ENCODE assay signal across 8 mouse cellular contexts in genomic region chr13:49216808-49217561, GRCm38 (mm10). TPM values are rescaled to one million over a fixed set of nuclear protein-coding genes. Genes with fewer than 3 reads are reported as not detected.
DNase-seq lines count a peak whose midpoint lies in the region; ATAC-seq and TF ChIP-seq lines count a peak whose summit lies in the region.

No protein-coding gene starts in this region.

- peaks cover 20% of the 10 kb centered on the region for H3K4me1 ChIP-seq in erythroblast, embryonic 14.5 days (ENCODE audit: control insufficient read depth)
- H3K4me1 ChIP-seq in kidney, embryonic 16.5 days (ENCODE audit: insufficient read depth, low read length): peaks cover 22% of the 10 kb centered on the region
- H3K4me1 ChIP-seq in kidney, adult 2 months (ENCODE audit: control insufficient read depth, insufficient read depth, low read length): peaks cover 12% of the 10 kb centered on the region; the same call in 1 of the 2 replicates

- H3K9me3 ChIP-seq in erythroblast, embryonic 14.5 days (ENCODE audit: control insufficient read depth, low read length): no peaks in the 10 kb centered on the region
- no peaks in the 10 kb centered on the region for H3K9me3 ChIP-seq in kidney, embryonic 16.5 days (ENCODE audit: low read length)

- H3K4me2 ChIP-seq in kidney, embryonic 16.5 days (replicated peaks; ENCODE audit: low read depth, low read length): peak overlapping the region; percentile 57

- peaks cover 36% of the 10 kb centered on the region for H3K79me2 ChIP-seq in macrophage (ENCODE audit: inconsistent target)

- WGBS in kidney, embryonic 16.5 days: 59% methylated on average over 9 of the region's 9 CpGs
- 87% methylated on average over 9 of the region's 9 CpGs for WGBS in kidney, adult 2 months
- WGBS in macrophage (ENCODE audit: missing documents): 95% methylated on average over 9 of the region's 9 CpGs

- 0 out of 2 replicates have a peak overlapping the region, but pooled peaks have one; percentile 36 for H3K9ac ChIP-seq in kidney, embryonic 16.5 days (replicated peaks; ENCODE audit: low read length)

- ATAC-seq in erythroblast, adult 5-6 weeks (replicated peaks; ENCODE audit: low FRiP score, poor library complexity, severe bottlenecking): no peak
- ATAC-seq in kidney, embryonic 16.5 days (ENCODE audit: low FRiP score, low TSS enrichment): no peak

- H3K27me3 ChIP-seq in erythroblast, embryonic 14.5 days (ENCODE audit: control insufficient read depth): peaks cover 23% of the 10 kb centered on the region
- no peaks in the 10 kb centered on the region for H3K27me3 ChIP-seq in kidney, embryonic 16.5 days (ENCODE audit: insufficient read depth, low read length)
- no peaks in the 10 kb centered on the region for H3K27me3 ChIP-seq in kidney, adult 2 months (replicated peaks; ENCODE audit: control insufficient read depth, insufficient read depth, low read length)

- H3K4me3 ChIP-seq in erythroblast, embryonic 14.5 days (replicated peaks): peak overlapping the region; percentile 68
- H3K4me3 ChIP-seq in kidney, embryonic 16.5 days (ENCODE audit: low read length): no peak overlapping the region
- no peak overlapping the region for H3K4me3 ChIP-seq in kidney, adult 2 months (ENCODE audit: insufficient read depth, low read depth, low read length)
- no peak overlapping the region for H3K4me3 ChIP-seq in macrophage (ENCODE audit: inconsistent target)

- H3K36me3 ChIP-seq in erythroblast, embryonic 14.5 days (ENCODE audit: control insufficient read depth): no peaks in the 10 kb centered on the region
- H3K36me3 ChIP-seq in kidney, embryonic 16.5 days (ENCODE audit: insufficient read depth, low read length): no peaks in the 10 kb centered on the region
- H3K36me3 ChIP-seq in kidney, adult 2 months (ENCODE audit: control insufficient read depth, insufficient read depth, low read length): no peaks in the 10 kb centered on the region
- H3K36me3 ChIP-seq in macrophage (ENCODE audit: inconsistent target): no peaks in the 10 kb centered on the region

- no peak for DNase-seq in kidney, adult 2 months
- DNase-seq in embryo, embryonic 9.5 days (ENCODE audit: extremely low spot score): peak; percentile 28
- no peak for DNase-seq in urinary bladder, postnatal 14 days (ENCODE audit: low spot score)
- no peak for DNase-seq in thymus, postnatal 0 days (ENCODE audit: low spot score)

- TF ChIP-seq POLR2A in kidney, adult 2 months (IDR thresholded peaks at IDR 0.05; ENCODE audit: low read depth, low read length): no peak

- no peak for TF ChIP-seq CTCF in kidney, adult 2 months (conservative IDR thresholded peaks at IDR 0.05; ENCODE audit: insufficient read depth, insufficient read length, low read depth, low read length)

- H3K27ac ChIP-seq in kidney, embryonic 16.5 days (ENCODE audit: low read length): no peak overlapping the region; the same call in 1 of the 2 replicates
- H3K27ac ChIP-seq in kidney, adult 2 months (ENCODE audit: insufficient read depth, low read depth, low read length): no peak overlapping the region
- peak overlapping the region; percentile 84; the same call in 1 of the 2 replicates for H3K27ac ChIP-seq in macrophage

RNA-seq across cellular contexts. Expression of gene Card19, which starts 1.1 kb away (rescaled TPM):
- polyA plus RNA-seq in erythroblast, embryonic 14.5 days (2012): 0.32 and 0.67 TPM in 2 replicates
- total RNA-seq in erythroblast, adult 5-6 weeks (2015; ENCODE audit: low replicate concordance): 13.1 and 22.8 TPM in 2 replicates
- 8.2 and 8.9 TPM in 2 replicates for total RNA-seq in erythroblast, adult 5-6 weeks (2017; ENCODE audit: low replicate concordance)
- 50.0 and 52.6 TPM in 2 replicates for polyA plus RNA-seq in kidney, embryonic 16.5 days (2015; fragmentation: Nextera tagmentation; extraction: Ambion mirVana)
- 108 and 124 TPM in 2 replicates for polyA plus RNA-seq in kidney, adult 2 months (2012; rRNA removed)
- total RNA-seq in macrophage (2018; cell fraction: chromatin; rRNA removed): 100 to 1,000 TPM in 16 of 26 experiments, 10 to 100 TPM in 10; 39.0 to 263 (median 106) TPM
- total RNA-seq in macrophage (2018; cell fraction: cytosol; rRNA removed): 100 to 1,000 TPM in 24 of 26 experiments, 10 to 100 TPM in 2; 89.0 to 237 (median 139) TPM
- 100 to 1,000 TPM in 13 of 26 experiments, 10 to 100 TPM in 13; 48.7 to 301 (median 97.5) TPM for total RNA-seq in macrophage (2018; cell fraction: nucleus; rRNA removed)
- 133 to 174 TPM (median 144 TPM) in 3 replicates for polyA plus RNA-seq in macrophage (2018)
- 44.8 and 45.7 TPM in 2 replicates for polyA plus RNA-seq in thymus, postnatal 0 days (2015; fragmentation: Nextera tagmentation; extraction: Ambion mirVana)

RNA-seq across cellular contexts. Expression of gene Ninj1, which starts 29.7 kb away (rescaled TPM):
- polyA plus RNA-seq in erythroblast, embryonic 14.5 days (2012): 1.8 and 1.9 TPM in 2 replicates
- total RNA-seq in erythroblast, adult 5-6 weeks (2015; ENCODE audit: low replicate concordance): 18.3 and 22.2 TPM in 2 replicates
- 6.4 and 13.3 TPM in 2 replicates for total RNA-seq in erythroblast, adult 5-6 weeks (2017; ENCODE audit: low replicate concordance)
- polyA plus RNA-seq in kidney, embryonic 16.5 days (2015; fragmentation: Nextera tagmentation; extraction: Ambion mirVana): 76.1 and 77.1 TPM in 2 replicates
- polyA plus RNA-seq in kidney, adult 2 months (2012; rRNA removed): 735 and 1,000 TPM in 2 replicates
- 100 to 1,000 TPM in 15 of 26 experiments, 10 to 100 TPM in 11; 30.0 to 203 (median 120) TPM for total RNA-seq in macrophage (2018; cell fraction: chromatin; rRNA removed)
- total RNA-seq in macrophage (2018; cell fraction: cytosol; rRNA removed): 100 to 1,000 TPM; 384 to 615 (median 485) TPM
- 100 to 1,000 TPM in 25 of 26 experiments, 10 to 100 TPM in 1; 70.1 to 330 (median 238) TPM for total RNA-seq in macrophage (2018; cell fraction: nucleus; rRNA removed)
- 275 to 508 TPM (median 332 TPM) in 3 replicates for polyA plus RNA-seq in macrophage (2018)
- 29.5 and 32.8 TPM in 2 replicates for polyA plus RNA-seq in thymus, postnatal 0 days (2015; fragmentation: Nextera tagmentation; extraction: Ambion mirVana)

RNA-seq across cellular contexts. Expression of gene Susd3, which starts 31.5 kb away (rescaled TPM):
- polyA plus RNA-seq in erythroblast, embryonic 14.5 days (2012): 0.05 and 0.08 TPM in 2 replicates
- total RNA-seq in erythroblast, adult 5-6 weeks (2015; ENCODE audit: low replicate concordance): 1.5 and 2.5 TPM in 2 replicates
- 1.1 and 5.2 TPM in 2 replicates for total RNA-seq in erythroblast, adult 5-6 weeks (2017; ENCODE audit: low replicate concordance)
- polyA plus RNA-seq in kidney, embryonic 16.5 days (2015; fragmentation: Nextera tagmentation; extraction: Ambion mirVana): 31.2 and 34.5 TPM in 2 replicates
- polyA plus RNA-seq in kidney, adult 2 months (2012; rRNA removed): 50.1 and 62.3 TPM in 2 replicates
- 10 to 100 TPM in 13 of 26 experiments, 1 to 10 TPM in 13; 1.5 to 48.4 (median 10.7) TPM for total RNA-seq in macrophage (2018; cell fraction: chromatin; rRNA removed)
- 10 to 100 TPM; 10.5 to 38.8 (median 20.5) TPM for total RNA-seq in macrophage (2018; cell fraction: cytosol; rRNA removed)
- 10 to 100 TPM in 15 of 26 experiments, 1 to 10 TPM in 11; 3.7 to 42.9 (median 10.8) TPM for total RNA-seq in macrophage (2018; cell fraction: nucleus; rRNA removed)
- 17.9 to 41.2 TPM (median 39.0 TPM) in 3 replicates for polyA plus RNA-seq in macrophage (2018)
- 11.3 and 14.1 TPM in 2 replicates for polyA plus RNA-seq in thymus, postnatal 0 days (2015; fragmentation: Nextera tagmentation; extraction: Ambion mirVana)

Comparison
In these comparisons a context has a peak if more than half of its experiments do, and no peak if none do; other contexts are left out.
1. RNA of gene Card19, which starts 1.1 kb away (polyA plus RNA-seq): 133 to 174 TPM in macrophage, 108 to 124 TPM in kidney, adult 2 months, 50.0 to 52.6 TPM in kidney, embryonic 16.5 days and 44.8 to 45.7 TPM in thymus, postnatal 0 days; 0.32 to 0.67 TPM in erythroblast, embryonic 14.5 days; every median in the first group is over 10 times any median in the second.
2. RNA of gene Ninj1, which starts 29.7 kb away (polyA plus RNA-seq): 735 to 1,000 TPM in kidney, adult 2 months, 275 to 508 TPM in macrophage, 76.1 to 77.1 TPM in kidney, embryonic 16.5 days and 29.5 to 32.8 TPM in thymus, postnatal 0 days; 1.8 to 1.9 TPM in erythroblast, embryonic 14.5 days; every median in the first group is over 10 times any median in the second.
3. RNA of gene Susd3, which starts 31.5 kb away (polyA plus RNA-seq): 50.1 to 62.3 TPM in kidney, adult 2 months, 31.2 to 34.5 TPM in kidney, embryonic 16.5 days, 17.9 to 41.2 TPM in macrophage and 11.3 to 14.1 TPM in thymus, postnatal 0 days; 0.05 to 0.08 TPM in erythroblast, embryonic 14.5 days; every median in the first group is over 10 times any median in the second.